9 mouse cellular contexts compared by ENCODE assay signal in the genomic region with DNA sequence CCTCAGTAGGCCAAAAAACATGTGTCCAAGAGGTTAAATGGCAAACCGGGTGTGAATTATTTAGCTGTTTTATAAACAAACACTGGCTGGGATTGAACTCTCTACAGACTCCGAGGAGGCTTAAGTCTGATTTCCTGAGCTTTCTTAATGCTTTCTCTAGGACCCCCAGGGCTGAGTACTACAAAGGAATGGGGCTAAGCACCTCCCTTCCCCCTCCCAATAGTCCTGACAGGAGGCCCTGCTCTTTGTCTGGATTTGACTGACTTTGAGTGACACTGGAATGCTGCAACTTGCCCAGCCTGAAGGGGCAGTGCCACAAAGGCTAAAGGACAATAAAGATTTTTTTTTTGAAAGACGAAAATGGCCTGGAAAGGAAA.
A peak's percentile ranks its signal among the peaks of the same experiment; 100 is the strongest.
DNase-seq lines count a peak whose midpoint lies in the region; ATAC-seq and TF ChIP-seq lines count a peak whose summit lies in the region.
"Had no signal": no experiment of that assay in that cellular context is flagged by ENCODE, and none has a peak within 500 bp of the region (broad histone marks: within the 10 kb centered on the region; RNA-seq: fewer than 3 reads in every experiment).

No protein-coding gene starts in this region.

- peaks cover 4% of the 10 kb centered on the region for H3K4me1 ChIP-seq in ES-Bruce4 (ENCODE audit: control insufficient read depth, insufficient read depth, low read length)
- H3K4me1 ChIP-seq in heart, embryonic 11.5 days (ENCODE audit: control insufficient read depth, insufficient read depth, low read length) = 0 out of 2 replicates have a peak, but pooled peaks cover 7% of the 10 kb centered on the region
- H3K4me1 ChIP-seq in limb, embryonic 13.5 days = peaks cover 15% of the 10 kb centered on the region

- H3K4me2 ChIP-seq in heart, embryonic 11.5 days = peak overlapping the region; percentile 12; the same call in 1 of the 2 replicates
- H3K4me2 ChIP-seq in limb, embryonic 13.5 days (replicated peaks) = no peak overlapping the region; the same call in 1 of the 2 replicates

- no peak overlapping the region for H3K4me3 ChIP-seq in ES-Bruce4 (ENCODE audit: low read depth, low read length)
- H3K4me3 ChIP-seq in heart, embryonic 11.5 days (ENCODE audit: low read depth, low read length) = no peak overlapping the region
- H3K4me3 ChIP-seq in limb, embryonic 13.5 days = no peak overlapping the region

- H3K36me3 ChIP-seq in ES-Bruce4 (ENCODE audit: control insufficient read depth, insufficient read depth, low read length, poor library complexity, severe bottlenecking) = no peaks in the 10 kb centered on the region
- H3K36me3 ChIP-seq in heart, embryonic 11.5 days (ENCODE audit: control insufficient read depth, insufficient read depth, low read length) = no peaks in the 10 kb centered on the region
- H3K36me3 ChIP-seq in limb, embryonic 13.5 days = no peaks in the 10 kb centered on the region

- ATAC-seq in heart, embryonic 11.5 days (replicated peaks; ENCODE audit: insufficient number of reproducible peaks, low FRiP score, low TSS enrichment) = no peak
- peak; percentile 44; the same call in 1 of the 2 replicates for ATAC-seq in limb, embryonic 13.5 days (ENCODE audit: low FRiP score, low read depth)

- no peak for TF ChIP-seq POLR2A in ES-Bruce4 (IDR thresholded peaks at IDR 0.05; ENCODE audit: insufficient read depth, low read length)

- TF ChIP-seq CTCF in ES-Bruce4 (IDR thresholded peaks at IDR 0.05; ENCODE audit: low read depth, low read length) = no peak

- 0 out of 2 replicates have a peak, but pooled peaks cover 2% of the 10 kb centered on the region for H3K9me3 ChIP-seq in ES-Bruce4 (replicated peaks; ENCODE audit: control insufficient read depth, insufficient read depth, low read length, poor library complexity, severe bottlenecking)
- no peaks in the 10 kb centered on the region for H3K9me3 ChIP-seq in heart, embryonic 11.5 days (replicated peaks; ENCODE audit: control insufficient read depth, low read length)
- H3K9me3 ChIP-seq in limb, embryonic 13.5 days = no peaks in the 10 kb centered on the region

- H3K27ac ChIP-seq in ES-Bruce4 (ENCODE audit: insufficient read depth, low read length) = peak overlapping the region; percentile 47
- no peak overlapping the region; the same call in 1 of the 2 replicates for H3K27ac ChIP-seq in heart, embryonic 11.5 days (ENCODE audit: low read depth, low read length)
- H3K27ac ChIP-seq in limb, embryonic 13.5 days = no peak overlapping the region
- H3K27ac ChIP-seq: liver, embryonic 14.5 days had no signal

- 6% methylated on average over 3 of the region's 3 CpGs for WGBS in heart, embryonic 11.5 days (ENCODE audit: insufficient replicate concordance)
- 4% methylated on average over 3 of the region's 3 CpGs for WGBS in limb, embryonic 13.5 days

- DNase-seq in R1 (ENCODE audit: low read depth, low spot score) = peak; percentile 85
- no peak for DNase-seq in urinary bladder, postnatal 10 days (ENCODE audit: low spot score)
- DNase-seq in adrenal gland, postnatal 10 days = no peak
- DNase-seq in T-cell, adult 2 months (ENCODE audit: low spot score) = no peak
- DNase-seq: right cerebral cortex, postnatal 25 days had no signal

- no peak for TF ChIP-seq EP300 in ES-Bruce4 (IDR thresholded peaks at IDR 0.05; ENCODE audit: insufficient read depth, low read depth, low read length)

- H3K27me3 ChIP-seq in ES-Bruce4 (ENCODE audit: control insufficient read depth, insufficient read depth, low read length, poor library complexity, severe bottlenecking) = no peaks in the 10 kb centered on the region
- H3K27me3 ChIP-seq in heart, embryonic 11.5 days (ENCODE audit: control insufficient read depth, insufficient read depth, low read length) = no peaks in the 10 kb centered on the region
- H3K27me3 ChIP-seq in limb, embryonic 13.5 days = no peaks in the 10 kb centered on the region

- H3K9ac ChIP-seq in ES-Bruce4 (ENCODE audit: low read depth, poor library complexity, severe bottlenecking) = no peak overlapping the region
- H3K9ac ChIP-seq in heart, embryonic 11.5 days (ENCODE audit: low read depth, low read length) = no peak overlapping the region
- no peak overlapping the region for H3K9ac ChIP-seq in limb, embryonic 13.5 days
- H3K9ac ChIP-seq: liver, embryonic 14.5 days had no signal
